Mouse (Mus musculus): Measurements from ENCODE around the gene Ell3. TPM values are rescaled to one million over a fixed set of nuclear protein-coding genes. Genes with fewer than 3 reads are reported as not detected.

Ell3 gene
- polyA plus RNA-seq, 1 experiment, result 22.8 TPM

DNA sequence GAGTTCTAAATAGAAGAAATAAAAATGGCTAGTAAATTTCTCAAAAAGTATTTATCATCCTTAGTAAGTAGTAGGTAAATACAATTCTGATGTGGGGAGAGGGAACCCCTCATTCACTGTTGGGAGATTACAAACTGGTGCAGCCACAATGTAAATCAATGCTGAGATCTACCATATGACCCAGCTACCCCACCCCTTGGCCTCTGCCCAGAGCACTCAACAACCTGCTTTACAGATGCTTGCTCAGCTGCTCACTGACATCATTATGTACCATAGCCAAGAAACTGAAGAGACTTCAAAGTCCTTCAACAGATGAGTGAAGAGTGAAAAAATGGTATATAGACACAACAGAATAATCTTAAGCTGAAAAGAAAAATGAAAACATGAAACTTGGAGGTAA lies 40.8 kb downstream of the Ell3 start:
- H3K4me1 ChIP-seq (ENCODE audit: control insufficient read depth, insufficient read depth, insufficient read length), result no peaks in the 10 kb centered on the region
- DNase-seq (ENCODE audit: low read depth in 1 of 2, low spot score in 2 of 2), result no peak
- no peak overlapping the region for H3K4me3 ChIP-seq (ENCODE audit: extremely low read depth, insufficient read depth, insufficient read length)
- H3K36me3 ChIP-seq (ENCODE audit: control insufficient read depth, insufficient read depth, low read length), result no peaks in the 10 kb centered on the region
- H3K27ac ChIP-seq (ENCODE audit: insufficient read depth, low read length), result no peak overlapping the region
- TF ChIP-seq CTCF (IDR thresholded peaks at IDR 0.05; ENCODE audit: extremely low read depth, insufficient read depth, insufficient read length, insufficient replicate concordance) (no peak), POLR2A (IDR thresholded peaks at IDR 0.05; ENCODE audit: low read depth, low read length) (no peak)
- H3K27me3 ChIP-seq (ENCODE audit: control insufficient read depth, insufficient read depth, low read length), result no peaks in the 10 kb centered on the region

DNA sequence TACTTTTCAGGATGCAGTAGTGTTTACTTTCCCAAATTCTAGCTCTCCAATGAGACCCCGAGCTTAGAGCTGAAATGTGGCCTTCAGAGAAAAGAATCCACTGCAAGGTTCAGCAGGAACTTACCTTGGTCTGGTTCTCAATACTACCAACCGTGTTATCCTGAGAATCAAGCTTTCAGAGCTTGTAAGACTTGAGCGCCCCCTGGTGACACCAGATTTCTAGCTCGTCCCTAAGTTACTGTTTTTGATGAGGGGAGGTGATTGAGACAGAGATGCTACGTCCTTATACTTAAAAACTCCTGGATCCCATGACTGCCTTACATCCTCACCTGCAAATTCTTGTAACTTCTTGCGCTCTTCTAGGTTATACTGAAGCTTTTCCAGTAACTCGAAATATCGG lies 47.5 kb downstream of the Ell3 start:
- peak; percentile 50 to 75 for DNase-seq (ENCODE audit: low read depth in 1 of 2, low spot score in 2 of 2)
- Histone ChIP-seq H3K4me1 (ENCODE audit: control insufficient read depth, insufficient read depth, insufficient read length) (no peaks in the 10 kb centered on the region), H3K36me3 (ENCODE audit: control insufficient read depth, insufficient read depth, low read length) (no peaks in the 10 kb centered on the region), H3K27ac (ENCODE audit: insufficient read depth, low read length) (no peak overlapping the region), H3K27me3 (ENCODE audit: control insufficient read depth, insufficient read depth, low read length) (no peaks in the 10 kb centered on the region), H3K4me3 (ENCODE audit: extremely low read depth, insufficient read depth, insufficient read length) (no peak overlapping the region)
- TF ChIP-seq POLR2A (IDR thresholded peaks at IDR 0.05; ENCODE audit: low read depth, low read length) (no peak), CTCF (IDR thresholded peaks at IDR 0.05; ENCODE audit: extremely low read depth, insufficient read depth, insufficient read length, insufficient replicate concordance) (peak; percentile 47; the same call in 1 of the 2 replicates)
- 29% methylated on average over 8 of the region's 8 CpGs for WGBS

Other genes with a start within 250 kb of the Ell3 start
- gene Trp53bp1, start 172.9 kb downstream of the Ell3 start, polyA plus RNA-seq (2012; rRNA removed), result 16.5 and 21.1 TPM in 2 replicates
- gene Map1a, start 154.7 kb downstream of the Ell3 start, polyA plus RNA-seq (2012; rRNA removed), result 1.2 and 1.3 TPM in 2 replicates
- 8.7 and 9.3 TPM in 2 replicates for gene Ppip5k1, start 88.9 kb downstream of the Ell3 start, polyA plus RNA-seq (2012; rRNA removed)
- 0.36 and 0.43 TPM in 2 replicates for gene Ckmt1, start 86.6 kb downstream of the Ell3 start, polyA plus RNA-seq (2012; rRNA removed)
- 0.05 and 0.07 TPM in 2 replicates for gene Strc, start 57.1 kb downstream of the Ell3 start, polyA plus RNA-seq (2012; rRNA removed)
- 214 and 398 TPM in 2 replicates for gene Pdia3, start 30.5 kb downstream of the Ell3 start, polyA plus RNA-seq (2012; rRNA removed)
- gene Catsper2, start 30.5 kb downstream of the Ell3 start, polyA plus RNA-seq (2012; rRNA removed), result 0.89 and 0.97 TPM in 2 replicates
- gene Serf2, start 4.9 kb upstream of the Ell3 start, polyA plus RNA-seq (2012; rRNA removed), result 206 and 255 TPM in 2 replicates
- gene Hypk, start 9.0 kb upstream of the Ell3 start, polyA plus RNA-seq (2012; rRNA removed), result 3.2 and 5.8 TPM in 2 replicates
- gene Serinc4, start 12.5 kb upstream of the Ell3 start, polyA plus RNA-seq (2012; rRNA removed), result 0.22 and 0.33 TPM in 2 replicates
- 2.0 and 2.3 TPM in 2 replicates for gene Mfap1b, start 29.8 kb upstream of the Ell3 start, polyA plus RNA-seq (2012; rRNA removed)
- 1.4 and 1.8 TPM in 2 replicates for gene Mfap1a, start 62.4 kb upstream of the Ell3 start, polyA plus RNA-seq (2012; rRNA removed)
- gene Wdr76, start 62.4 kb upstream of the Ell3 start, polyA plus RNA-seq (2012; rRNA removed), result 2.9 and 3.8 TPM in 2 replicates